Mouse (Mus musculus) embryo, embryonic 9.5 days (tissue): ENCODE data around the gene Pck1.
"Not testable (repeated sequence)": the region's sequence is repeated elsewhere in the genome, so short reads cannot be mapped to it uniquely, and the experiment has no call there.

Experiments used
- DNase-seq: peaks from one replicate; pipeline ENCODE4 v3.0.0-alpha.2; 2017; ENCODE audit errors: extremely low spot score

Pck1 gene

DNA sequence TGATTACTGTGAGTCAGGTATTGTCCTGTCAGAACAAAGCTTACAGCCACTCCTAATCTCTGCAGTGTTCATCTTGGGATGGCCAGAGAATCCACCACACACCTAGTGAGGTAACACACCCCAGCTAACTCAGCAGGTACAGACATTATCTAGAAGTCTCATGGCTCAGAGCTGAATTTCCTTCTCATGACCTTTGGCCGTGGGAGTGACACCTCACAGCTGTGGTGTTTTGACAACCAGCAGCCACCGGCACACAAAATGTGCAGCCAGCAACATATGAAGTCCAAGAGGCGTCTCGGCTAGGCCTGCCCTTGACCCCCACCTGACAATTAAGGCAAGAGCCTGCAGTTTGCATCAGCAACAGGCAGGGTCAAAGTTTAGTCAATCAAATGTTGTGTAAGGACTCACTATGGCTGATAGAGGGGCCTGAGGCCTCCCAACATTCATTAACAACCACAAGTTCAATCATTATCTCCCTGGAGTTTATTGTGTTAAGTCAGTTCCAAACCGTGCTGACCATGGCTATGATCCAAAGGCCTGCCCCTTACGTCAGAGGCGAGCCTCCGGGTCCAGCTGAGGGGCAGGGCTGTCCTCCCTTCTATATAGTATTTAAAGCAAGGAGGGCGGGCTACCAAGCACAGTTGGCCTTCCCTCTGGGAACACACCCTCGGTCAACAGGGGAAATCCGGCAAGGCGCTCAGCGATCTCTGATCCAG is at the start of gene Pck1:
TSS of gene Pck1 (plus strand) at position 613 of the 716 bp plus-strand sequence.
- DNase-seq = no peak

DNA sequence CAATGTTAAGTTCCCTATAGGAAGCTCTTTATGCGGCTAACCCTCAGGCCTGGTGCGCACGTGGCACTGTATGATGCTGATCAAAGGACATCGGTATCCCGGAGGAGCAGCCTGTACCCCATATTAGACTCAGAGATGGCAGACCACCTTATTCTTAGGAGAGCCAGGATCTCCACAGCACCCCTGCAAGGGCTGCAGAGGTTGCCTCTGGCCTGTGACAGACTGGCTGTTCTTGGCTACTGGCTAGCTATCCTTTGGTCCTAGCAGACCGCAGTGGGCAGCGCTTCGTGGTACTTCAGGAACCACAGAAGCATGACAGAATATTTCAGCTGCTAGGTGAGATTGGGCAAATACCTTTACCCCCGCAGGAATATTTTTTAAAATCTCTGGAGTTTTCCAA is 46.4 kb upstream of the Pck1 start:
- DNase-seq = no peak

DNA sequence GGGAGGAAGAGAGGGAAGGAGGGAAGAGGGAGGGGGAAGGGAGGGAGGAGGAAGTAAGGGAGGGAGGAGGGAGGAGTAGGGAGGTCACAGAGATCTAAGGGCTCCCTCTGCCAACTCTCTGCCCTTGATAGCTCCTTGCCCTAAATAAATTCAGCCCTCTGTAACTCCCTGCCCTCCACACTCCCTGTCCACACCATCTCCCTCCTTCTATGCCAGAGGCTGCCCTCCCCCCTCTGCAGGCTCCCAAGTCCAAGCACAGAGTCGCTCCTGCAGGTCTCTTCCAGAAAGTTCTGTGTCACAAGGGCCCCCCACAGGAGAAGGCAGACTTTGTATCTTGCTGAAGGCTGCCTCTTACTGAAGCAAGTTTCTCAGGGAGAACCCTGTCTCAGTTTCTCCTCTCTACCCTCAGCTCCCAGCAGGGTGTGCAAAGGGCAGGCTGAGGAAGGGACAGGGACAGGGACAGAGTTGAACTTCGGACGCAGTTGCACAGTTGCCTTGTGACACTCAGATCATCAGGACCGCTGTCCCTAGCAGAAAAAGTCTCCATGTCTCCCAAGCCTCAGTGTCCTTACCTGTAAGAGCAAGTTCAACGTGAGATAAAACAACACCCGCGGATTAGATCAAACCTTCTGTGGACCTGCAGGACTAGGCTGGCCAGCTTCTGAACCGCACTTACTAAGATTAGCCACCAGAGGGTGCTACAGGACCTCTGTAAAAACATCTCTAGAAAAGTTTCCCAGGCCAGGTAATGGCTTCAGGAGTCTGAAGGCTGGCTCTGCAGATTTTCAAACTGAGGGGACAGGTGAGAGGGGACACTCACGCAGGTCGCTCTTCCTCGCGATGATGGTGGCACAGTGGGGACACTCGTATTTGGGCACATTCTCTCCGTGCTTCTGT is 45.7 kb upstream of the Pck1 start:
- DNase-seq = peak; percentile 72

DNA sequence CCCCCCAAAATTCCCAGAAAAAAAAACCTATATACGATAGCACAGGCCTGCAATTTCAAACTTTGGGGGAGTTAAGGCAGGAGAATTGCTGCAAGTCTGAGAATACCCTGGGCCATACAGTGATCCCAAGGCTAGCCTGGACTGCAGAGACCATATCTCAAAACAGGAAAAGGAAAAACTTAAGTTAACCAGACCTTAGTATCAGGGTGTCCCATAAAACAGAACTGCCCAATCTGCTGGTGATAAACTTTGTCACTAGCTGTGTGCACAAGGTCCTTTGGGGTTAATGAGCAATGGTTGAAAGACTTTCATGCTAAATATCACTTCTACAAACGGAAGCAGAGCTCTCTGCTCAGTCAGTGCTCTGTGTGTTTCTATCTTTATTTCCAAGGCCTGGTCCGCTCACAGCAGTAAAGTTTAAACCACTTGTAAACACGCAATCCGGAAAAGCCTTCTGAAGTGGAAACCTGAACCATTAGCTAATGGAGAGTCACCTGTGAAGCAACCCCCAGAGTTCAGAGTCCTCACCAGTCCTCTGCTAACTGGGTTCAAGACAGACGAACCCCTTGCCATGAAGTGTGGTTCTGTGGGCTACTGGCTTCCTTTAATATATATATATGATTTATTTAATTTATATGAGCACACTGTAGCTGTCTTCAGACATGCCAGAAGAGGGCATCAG is 44.2 kb upstream of the Pck1 start:
- no peak for DNase-seq

DNA sequence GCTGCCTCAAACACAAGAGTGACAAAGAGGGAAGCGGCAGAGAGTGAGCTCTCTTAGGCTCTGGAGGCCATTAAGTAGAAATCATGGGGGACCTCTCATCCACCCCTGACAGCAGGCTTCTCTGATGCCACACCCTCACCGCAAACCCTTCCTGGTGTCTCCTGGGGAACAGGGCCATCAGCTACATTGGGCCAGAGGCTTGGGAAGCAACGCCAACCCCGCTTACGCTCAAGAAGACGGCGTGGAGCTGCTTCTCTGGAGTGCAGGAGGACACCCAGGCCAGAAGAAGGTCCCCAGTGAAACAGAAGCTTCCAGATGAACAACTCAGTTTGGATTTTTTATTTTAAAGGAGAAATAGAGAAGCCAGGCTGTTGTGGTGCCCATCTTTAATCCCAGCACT is 43.3 kb upstream of the Pck1 start:
- DNase-seq = no peak

DNA sequence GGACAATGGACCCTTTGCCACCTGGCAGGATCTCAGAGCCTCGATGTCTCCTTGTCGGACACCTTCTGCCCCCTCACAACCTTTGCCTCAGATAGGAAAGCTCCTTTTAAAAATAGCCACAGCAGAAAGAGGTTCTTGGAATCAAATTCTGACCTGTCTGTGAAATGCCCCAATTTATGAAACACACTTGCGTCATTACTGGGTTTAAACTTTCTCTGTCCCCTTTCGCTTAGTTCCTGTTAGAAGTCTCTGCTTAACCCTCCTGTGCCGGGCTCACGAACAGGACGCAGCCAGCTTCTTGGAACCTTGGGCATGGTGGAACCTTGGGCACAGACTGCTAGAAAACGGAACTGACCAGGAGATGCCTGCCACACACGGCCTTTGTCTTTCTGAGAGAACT is 42.3 kb upstream of the Pck1 start:
- DNase-seq = no peak

DNA sequence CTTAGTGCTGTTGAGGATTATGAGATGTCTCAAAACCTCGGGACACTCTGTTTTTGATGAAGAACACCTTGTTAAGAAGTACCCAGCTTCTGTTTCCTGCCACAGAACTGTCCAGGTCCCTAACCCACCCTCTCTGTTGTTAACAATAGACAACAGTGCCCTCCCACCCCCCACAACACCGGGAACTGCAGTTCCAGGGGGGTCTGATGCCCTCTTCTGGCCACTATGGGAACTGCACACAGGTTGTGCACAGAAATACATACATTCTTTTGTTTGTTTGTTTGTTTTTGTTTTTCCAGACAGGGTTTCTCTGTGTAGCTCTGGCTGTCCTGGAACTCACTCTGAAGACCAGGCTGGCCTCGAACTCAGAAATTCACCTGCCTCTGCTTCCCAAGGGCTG is 39.1 kb upstream of the Pck1 start:
- DNase-seq = not testable (repeated sequence)

DNA sequence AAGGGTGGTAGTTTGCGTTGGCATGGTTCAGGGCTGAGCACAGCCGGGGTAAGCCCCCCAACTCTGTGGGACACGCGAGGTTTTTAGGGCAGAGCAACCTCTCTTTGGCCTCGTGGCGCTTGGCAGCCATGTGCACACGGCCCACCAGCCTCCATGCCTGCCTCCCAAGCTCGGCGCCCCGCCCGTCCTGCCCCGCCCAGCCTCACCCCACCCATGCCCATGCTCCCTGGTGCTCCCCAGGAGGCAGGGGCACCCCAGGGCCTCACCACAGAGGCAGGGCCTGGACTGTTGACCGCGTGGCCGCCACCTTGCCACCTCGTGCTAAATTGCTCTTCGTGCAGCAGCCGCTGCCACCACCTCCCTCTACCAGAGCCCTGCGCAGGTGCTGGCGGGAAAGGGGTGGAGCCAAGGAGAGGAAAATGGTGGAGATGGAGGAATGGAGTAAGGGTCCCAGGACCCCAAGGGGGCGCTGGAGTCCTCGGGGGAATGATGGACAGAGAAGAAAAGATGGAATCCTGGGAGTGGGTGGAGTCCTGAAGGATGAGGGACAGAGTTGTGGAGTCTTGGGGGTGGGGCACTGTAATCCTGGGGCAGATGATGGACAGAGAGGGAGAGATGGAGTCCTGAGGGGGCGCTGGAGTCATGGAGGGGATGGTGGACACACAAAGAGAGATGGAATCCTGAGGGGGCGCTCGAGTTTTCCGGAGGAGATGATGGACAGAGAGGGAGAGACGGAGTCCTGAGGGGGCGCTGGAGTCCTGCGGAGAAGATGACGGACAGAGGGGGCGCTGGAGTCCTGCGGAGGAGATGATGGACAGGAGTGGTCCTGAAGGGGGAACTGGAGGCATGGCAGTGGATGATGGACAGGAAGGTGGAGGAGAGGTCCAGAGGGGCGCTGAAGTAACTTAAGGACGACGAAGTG is 33.6 kb upstream of the Pck1 start, which contains the start of gene Ctcfl:
TSS of gene Ctcfl (minus strand) at position 503 of the 922 bp plus-strand sequence.
- no peak for DNase-seq

DNA sequence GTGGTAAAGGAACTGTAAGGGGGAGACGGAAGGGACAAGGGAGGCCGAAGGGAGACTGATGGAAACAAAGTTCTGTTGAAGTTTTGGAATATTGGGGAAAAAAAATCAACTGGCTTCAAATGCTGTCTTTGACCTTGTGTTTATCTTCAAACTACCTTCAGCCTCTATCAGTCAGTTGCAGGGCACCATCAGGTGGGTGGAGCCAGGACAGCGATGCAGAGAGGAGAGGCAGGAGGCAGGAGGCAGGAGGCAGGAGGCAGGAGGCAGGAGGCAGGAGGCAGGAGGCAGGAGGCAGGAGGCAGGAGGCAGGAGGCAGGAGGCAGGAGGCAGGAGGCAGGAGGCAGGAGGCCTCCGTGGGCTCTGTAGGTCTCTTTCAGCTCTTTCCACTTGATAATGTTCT is 32.7 kb upstream of the Pck1 start:
- not testable (repeated sequence) for DNase-seq

DNA sequence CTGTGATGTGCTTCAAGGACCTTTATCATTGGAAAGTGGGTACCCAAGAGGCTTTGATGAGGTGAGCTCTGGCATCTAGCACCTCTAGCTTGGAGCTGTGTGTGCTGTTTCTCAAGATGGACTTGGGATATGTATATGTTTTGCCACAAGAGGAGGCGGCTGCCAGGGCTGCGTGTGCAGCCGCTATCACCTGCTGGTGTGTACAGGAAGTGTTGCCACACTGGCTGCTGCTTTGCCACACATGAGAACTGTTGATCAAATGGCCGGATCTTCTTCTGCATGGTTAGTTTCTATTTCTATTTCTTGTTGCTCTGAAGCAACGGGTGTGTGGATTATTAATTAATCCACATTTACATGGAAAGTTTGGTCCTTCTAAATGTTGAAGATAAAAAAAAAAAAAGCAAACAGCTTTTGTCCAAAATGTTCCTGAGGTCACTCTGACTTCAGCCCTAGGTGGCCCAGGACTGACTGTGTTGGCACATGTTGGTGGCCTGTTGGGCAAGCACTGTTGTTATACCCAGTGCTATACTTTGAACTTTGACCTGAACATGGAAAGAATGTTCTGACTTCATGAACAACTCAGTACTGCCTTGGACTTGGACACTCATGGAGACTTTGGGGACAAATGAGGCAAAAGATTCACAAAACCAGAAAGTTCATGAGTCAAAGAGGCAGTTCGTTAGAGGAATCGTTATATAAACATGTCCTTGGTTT is 28.7 kb upstream of the Pck1 start:
- no peak for DNase-seq

DNA sequence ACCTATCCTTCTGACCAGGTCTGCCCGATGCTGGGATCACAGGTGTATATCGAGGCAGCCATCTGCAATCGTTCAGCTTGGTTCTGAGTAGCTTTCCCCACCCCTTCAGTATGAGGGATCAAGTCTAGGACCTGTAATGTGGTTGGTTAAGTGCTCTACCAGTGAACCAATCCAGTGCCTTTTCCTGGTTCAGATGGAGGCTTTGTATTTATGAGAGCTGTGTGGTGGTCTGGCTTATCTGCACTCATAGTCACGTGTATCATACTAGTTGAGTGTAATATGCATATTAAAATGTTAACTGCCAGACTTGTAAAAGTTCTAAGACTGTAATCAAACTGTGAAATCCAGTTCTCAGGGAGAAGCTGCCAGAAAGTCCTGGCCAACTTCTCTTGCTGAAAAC is 26.5 kb upstream of the Pck1 start:
- DNase-seq = no peak

DNA sequence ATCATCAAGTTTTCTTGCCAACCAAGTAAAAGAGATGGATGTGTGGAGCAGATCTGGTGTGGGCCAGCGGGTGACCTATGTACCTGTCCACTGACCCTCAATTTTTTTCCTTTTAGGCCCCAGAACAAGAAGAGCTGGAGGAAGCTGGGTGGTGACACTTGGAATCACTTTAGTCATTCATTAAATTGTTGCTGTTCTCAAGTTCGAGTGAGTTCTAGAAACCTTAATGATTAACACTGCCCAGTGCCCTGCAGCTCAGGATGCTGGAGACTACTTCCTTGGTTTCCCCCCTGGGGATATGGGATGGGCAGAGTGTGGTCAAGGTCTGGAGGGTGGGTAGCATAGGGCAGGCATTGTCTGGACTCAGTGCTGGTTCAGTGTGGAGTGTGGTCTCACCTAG is 23.7 kb upstream of the Pck1 start:
- DNase-seq = no peak

DNA sequence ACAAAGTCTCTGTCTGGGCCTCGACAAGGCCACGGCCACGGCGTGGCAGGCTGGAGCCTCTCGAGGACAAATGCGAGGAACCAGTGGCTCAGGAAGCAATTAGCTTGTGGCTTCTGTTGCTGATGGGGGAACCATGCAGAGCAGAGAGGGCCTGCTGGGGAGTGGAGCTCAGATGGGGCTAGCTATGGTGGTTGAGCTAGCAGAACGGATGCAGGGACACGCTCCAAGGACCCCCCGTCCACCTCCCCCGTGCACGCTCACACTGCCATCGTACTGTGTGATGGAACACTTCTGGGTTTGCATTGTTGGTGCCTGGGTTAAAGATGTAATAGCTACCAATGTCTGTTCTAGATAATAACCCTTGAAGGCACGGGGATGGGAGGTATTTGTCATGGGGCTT is 20.6 kb upstream of the Pck1 start:
- no peak for DNase-seq

DNA sequence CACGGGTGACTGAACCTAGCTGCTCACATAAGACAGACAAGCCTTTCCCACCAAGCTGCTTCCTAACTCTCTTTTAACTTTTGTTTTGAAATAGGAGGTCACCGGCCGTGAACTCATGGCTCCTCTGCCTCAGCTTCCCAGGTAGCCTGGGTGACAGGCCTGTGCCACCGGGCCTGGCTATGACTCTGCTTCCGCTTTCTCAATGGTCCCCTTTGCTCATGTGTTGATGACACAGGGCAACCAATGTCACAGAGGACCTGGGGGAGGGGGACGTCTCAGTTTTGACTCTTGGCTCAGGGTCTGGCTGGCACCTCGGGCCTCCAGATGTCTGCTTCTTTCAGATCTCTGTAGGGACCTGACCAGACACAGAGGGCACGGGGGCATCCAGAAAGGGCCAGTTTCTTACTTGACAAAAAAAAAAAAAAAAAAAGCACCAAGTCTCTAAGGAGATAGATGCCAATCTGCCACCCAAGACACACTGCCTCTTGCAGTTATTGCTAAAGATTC is 20.0 kb upstream of the Pck1 start:
- no peak for DNase-seq

DNA sequence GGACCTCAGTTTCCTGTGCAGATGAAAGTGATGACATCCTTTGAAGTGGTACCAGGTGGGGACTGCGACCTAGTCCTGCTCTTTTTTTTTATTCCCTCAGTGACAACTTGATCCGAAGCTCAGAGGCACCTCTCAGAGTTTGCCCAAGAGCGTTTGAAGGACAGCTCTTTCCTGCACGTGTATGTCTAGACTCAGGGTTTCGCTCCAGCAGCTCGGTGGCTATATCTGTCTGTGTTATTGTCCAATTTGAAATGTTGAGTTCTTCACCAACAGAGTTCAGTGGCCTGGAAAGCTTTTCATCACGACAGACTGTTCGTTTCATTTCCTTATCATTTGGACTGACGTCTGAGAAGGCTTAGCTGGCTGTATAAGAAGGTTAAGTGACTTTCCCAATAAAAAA is 18.2 kb upstream of the Pck1 start:
- DNase-seq = no peak

DNA sequence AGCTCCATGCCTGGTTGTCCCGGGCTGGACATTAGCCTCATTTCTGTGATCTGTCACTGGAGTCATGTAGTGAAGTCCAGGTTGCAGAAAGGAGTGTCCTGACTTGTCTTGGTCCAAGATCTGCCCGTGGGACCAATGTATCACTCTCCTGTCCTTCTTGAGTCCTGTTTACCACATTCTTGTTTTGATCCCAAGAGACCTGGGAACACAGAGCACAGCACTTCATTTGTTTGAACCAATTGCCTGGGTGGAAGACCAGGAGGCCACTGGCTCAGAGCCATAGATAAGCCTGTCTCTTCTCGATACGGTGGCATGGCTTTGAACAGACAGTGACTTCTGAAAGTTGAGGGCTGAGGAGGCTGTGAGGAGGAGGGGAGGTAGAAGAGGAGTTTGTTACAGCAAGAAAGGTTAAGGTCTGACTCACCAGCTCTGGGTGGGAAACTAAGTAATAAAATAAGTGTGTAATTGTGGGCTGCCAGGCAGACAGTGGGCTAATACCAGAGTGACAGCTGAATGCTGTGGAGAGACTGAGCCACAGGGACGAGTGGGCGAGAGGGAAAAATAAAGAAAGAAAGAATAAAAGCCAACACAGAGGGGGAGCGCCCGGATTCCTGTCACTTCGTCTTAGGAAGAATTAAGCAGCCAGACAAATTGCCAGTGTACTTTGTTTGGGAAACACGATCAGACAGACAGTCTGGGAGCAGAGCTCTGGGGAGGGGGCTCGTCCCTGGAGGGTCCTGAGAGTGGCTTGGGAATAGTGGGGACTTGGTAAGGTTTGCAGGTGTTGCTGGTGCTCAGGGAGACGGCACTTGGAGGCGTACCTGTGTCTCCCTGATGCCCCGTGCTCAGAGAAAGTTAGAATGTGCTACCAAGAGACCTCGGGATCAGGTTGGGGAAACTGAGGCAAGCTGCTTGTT is 14.3 kb upstream of the Pck1 start:
- no peak for DNase-seq

DNA sequence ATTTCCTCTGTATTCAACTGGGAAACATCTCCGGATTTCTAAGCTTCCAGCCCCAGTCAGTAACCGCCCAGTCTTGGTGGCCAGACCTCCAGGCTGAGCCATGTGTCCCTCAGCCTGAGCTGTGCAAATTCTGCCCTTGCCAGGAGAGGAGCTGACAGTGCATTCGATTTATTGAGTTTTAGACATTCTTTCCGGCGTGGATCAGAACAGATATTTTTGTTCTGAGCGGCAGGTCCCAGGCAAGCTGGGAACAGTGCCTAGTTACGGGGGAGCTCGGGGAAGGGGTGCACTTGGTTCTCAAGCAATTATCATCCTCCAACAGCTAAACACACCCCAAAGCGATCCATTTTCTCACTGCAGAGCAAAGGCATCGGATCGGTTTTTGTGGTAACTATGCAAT is 9.2 kb upstream of the Pck1 start:
- no peak for DNase-seq

DNA sequence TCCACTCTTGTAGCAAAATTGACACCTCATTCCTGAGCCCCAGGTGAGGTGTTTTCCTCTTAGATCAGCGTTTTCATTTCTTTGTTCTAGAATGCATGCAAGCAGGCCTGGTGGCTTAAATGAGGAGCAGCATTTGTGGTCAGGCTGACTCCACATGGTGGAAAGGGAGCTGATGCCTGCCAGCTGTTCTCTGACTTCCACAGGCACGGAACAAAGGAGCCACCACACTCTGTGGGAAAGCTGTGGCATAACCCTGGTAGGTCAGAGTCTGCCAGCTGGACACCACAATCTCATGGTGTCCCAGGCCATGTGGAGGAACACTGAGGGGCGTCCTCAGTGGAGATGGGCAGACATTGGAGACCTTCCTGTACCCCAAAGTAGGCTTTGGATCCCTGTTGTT is 7.0 kb upstream of the Pck1 start:
- DNase-seq = no peak

DNA sequence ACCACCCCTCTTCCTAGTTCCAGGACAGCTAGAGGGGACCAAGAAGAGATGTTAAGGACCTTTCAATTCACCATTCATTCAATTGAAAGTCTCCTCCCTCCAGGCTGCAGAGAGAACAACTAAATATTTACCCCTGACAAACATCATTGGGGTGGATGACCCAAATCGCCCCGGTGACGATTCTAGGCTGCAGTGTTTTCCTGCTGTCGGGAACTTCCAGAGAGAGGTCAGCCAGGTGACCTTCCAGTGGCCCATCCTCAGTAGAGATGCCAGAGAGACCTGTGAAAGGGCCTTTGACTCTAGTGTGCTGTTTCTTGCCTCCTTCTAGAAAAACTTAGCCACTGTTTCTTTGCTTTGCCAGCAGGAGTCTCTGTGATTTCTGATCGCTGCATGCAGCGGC is 6.1 kb upstream of the Pck1 start:
- no peak for DNase-seq

DNA sequence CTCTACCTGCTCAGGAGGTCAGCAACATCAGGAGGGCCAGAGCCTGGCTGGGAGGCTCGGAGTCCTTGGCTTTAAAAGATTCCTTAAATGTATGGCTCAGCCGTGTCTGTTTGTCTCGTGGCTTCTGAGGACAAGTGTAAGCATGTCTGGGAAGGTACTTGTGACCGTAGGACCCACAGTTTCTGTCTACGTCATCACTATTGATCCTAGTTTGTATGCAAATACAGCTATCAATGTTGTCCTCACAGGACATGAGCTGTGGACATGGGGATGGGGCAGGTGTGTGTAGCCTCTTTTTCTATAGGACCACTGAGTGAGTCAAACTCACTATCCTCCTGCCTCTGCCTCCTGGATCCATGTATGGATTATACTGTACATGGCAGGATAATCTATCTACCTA is 4.8 kb upstream of the Pck1 start:
- DNase-seq = no peak
